Mouse (Mus musculus): ENCODE results near the gene Ufd1. TPM values are rescaled to one million over a fixed set of nuclear protein-coding genes. Genes with fewer than 3 reads are reported as not detected.

Ufd1 gene
- 17.8 and 19.1 TPM in 2 replicates for polyA plus RNA-seq (2012; rRNA removed)

DNA sequence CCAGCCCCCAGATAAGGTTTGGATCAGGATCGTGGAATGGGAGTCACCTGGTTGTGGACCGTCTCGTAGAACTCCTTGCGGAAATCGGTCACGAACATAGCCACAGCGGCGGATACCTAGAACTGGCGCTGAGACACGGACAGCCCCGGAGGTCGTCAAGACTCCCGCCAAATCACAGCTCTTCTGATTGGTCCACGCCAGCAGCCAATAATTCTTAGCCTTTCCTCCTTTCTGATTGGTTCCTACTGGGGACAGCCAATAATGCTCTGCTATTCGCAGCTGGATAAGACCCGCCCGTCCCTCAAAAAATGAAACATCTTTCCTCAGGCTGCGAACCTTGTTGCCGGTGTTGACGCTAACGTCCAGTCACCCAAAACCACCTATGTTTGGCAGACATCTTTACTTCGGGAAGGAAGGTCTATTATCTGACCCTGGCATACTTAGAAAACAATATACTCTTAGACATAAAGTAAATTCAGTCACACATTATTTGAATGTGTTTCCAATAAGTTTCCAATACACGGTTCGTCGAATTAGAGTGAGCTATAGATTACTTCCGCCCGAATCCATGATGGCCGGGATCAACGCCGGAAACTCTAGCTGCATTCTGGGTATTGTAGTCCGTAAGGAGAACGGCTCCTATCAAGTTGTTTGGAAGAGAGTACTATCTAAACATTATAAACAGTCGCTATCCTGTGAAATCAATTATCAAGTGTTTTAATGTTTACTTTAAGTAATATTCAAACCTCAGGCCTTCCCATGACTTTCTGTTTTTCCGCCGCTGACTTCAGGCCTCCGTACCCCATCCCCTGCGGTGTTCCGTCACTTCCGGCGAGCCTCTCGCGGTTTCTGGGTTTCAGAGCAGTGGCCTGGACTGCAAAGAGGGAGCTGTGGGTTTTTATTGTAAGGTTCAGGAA lies at the start of gene Ufd1, which contains the start of gene Cdc45:
Gene Ufd1, plus strand, starts transcription at position 312 of the 917 bp plus-strand sequence.
Gene Cdc45, minus strand, starts transcription at position 520 of the 917 bp plus-strand sequence.

GRCm38 (mm10) chr16:18776556-18777100 lies 35.0 kb upstream of the Ufd1 start, which contains the start of gene Cldn5:
Gene Cldn5 (plus strand): TSS chr16:18776847.

DNA sequence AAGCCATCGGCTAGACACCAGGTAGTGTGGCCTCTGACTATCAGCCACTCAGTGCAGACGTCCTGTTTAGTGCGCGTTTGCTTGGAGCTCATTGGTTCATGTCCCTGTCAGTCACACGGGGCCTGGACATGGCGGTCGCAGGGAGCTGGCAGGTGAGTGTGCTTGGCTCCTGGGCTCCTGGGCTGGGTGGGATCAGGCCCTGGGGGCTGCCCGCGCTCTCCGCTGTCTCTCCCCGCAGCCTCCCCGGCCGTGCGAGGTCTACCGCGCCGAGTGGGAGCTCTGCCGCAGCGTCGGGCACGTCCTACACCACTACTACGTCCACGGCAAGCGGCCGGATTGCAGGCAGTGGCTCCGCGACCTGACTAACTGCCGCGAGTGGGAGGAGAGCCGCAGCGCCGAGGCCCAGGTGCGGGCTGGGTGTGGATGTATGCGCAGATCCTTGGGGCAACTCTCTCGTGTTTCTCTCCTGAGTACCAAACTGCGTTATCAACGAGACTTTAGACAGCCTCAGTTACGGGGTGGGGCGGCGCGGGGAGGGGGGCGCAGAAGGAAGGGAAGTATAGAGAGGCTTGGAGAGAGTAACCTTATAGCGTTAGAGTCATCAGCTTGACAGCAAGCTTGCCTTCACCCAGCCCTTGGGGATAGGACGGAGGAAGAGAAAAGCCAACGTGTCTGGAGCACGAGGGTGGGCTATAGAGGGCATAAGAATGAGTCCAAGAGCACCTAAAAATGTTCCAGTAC lies 25.1 kb downstream of the Ufd1 start, which contains the start of the genes 2510002D24Rik and Gm28539:
Gene 2510002D24Rik, plus strand, starts transcription at position 111 of the 741 bp plus-strand sequence.
Gene Gm28539, plus strand, starts transcription at position 117 of the 741 bp plus-strand sequence.

DNA sequence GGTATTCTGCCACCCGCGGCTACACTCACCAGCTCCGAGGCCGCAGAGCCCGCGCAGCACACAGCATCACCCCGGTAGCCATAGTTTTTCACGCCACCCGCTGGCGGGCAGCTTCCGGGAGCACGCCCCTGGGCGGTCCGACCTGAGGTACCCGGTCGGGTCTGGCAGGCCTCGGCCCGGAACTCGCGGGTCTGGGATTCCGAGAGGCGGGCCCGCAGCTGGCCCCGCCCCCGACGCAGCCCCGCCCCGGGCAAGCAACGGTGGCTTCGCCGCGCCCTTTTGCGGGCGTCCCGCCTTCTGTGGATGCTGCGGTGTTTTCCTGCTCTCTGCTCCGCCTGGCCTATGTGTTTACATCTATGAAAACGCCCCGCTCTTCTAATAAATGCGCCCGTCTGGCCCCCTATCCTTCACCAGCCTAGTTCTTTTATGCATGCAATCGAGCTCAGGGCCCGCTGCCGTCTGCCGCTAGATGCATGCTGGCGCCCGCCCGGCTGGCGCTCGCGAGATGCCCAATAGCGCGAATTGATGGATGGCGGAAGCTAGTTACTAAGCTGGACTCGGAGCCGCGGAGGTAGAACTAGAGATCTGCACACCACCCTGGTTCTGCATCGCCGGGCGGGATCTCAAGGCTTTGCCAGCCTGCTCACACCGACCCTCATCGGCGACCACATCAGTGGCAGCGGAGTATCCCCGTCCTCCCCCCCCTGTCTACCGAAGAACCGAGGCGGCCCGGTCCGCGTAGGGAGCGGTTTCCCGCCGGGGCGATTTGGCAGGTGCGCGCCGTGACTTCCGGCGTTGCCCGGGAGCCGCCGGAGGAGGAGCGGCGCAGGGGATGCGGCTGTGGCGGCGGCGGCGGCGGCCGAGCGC lies 65.1 kb downstream of the Ufd1 start, which contains the start of the genes Mrpl40 and Hira:
Gene Mrpl40, minus strand, starts transcription at position 421 of the 867 bp plus-strand sequence.
Gene Hira, plus strand, starts transcription at position 596 of the 867 bp plus-strand sequence.

Other genes starting within 250 kb of the Ufd1 start
- gene Tbx1, start 221.1 kb upstream of the Ufd1 start, polyA plus RNA-seq (2012; rRNA removed), result 0.01 and 0.03 TPM in 2 replicates
- 15.4 and 16.2 TPM in 2 replicates for gene Gp1bb, start 189.4 kb upstream of the Ufd1 start, polyA plus RNA-seq (2012; rRNA removed)
- gene Gm49601, start 185.4 kb upstream of the Ufd1 start, polyA plus RNA-seq (2012; rRNA removed), result 1.5 and 2.4 TPM in 2 replicates
- gene Sept5, start 181.8 kb upstream of the Ufd1 start, polyA plus RNA-seq (2012; rRNA removed), result 6.6 and 9.4 TPM in 2 replicates
- 11.6 and 12.1 TPM in 2 replicates for gene Cldn5, start 34.9 kb upstream of the Ufd1 start, polyA plus RNA-seq (2012; rRNA removed)
- 22.8 and 24.2 TPM in 2 replicates for gene Cdc45, start 208 bp downstream of the Ufd1 start, polyA plus RNA-seq (2012; rRNA removed)
- 24.4 and 27.4 TPM in 2 replicates for gene 2510002D24Rik, start 24.8 kb downstream of the Ufd1 start, polyA plus RNA-seq (2012; rRNA removed)
- gene Gm28539, start 24.8 kb downstream of the Ufd1 start, polyA plus RNA-seq (2012; rRNA removed), result not detected in 2 replicates
- 15.7 and 17.9 TPM in 2 replicates for gene Mrpl40, start 65.1 kb downstream of the Ufd1 start, polyA plus RNA-seq (2012; rRNA removed)
- 14.0 and 16.1 TPM in 2 replicates for gene Hira, start 65.3 kb downstream of the Ufd1 start, polyA plus RNA-seq (2012; rRNA removed)

Measured in liver, embryonic 18 days (tissue).